ENCODE assay signal across 8 mouse cellular contexts in genomic region chr9:43105664-43106361, GRCm38 (mm10). TPM values are rescaled to one million over a fixed set of nuclear protein-coding genes. Genes with fewer than 3 reads are reported as not detected.
DNase-seq lines count a peak whose midpoint lies in the region; ATAC-seq lines count a peak whose summit lies in the region.

No protein-coding gene starts in this region.

- DNase-seq in adrenal gland, adult 18-20 months (ENCODE audit: low spot score in 2 of 2): peak; percentile 91 to 92
- DNase-seq in embryo, embryonic 11 days: peak; percentile 97
- peak; percentile 96 for DNase-seq in gastrocnemius, postnatal 25 days
- peak; percentile 89 to 97 for DNase-seq in left cerebral cortex, postnatal 10 days (ENCODE audit: extremely low spot score in 1 of 2, low spot score in 2 of 2)
- DNase-seq in right cerebral cortex, postnatal 36 days (ENCODE audit: low spot score in 2 of 2): peak; percentile 83 to 84
- peak; percentile 92 to 93 for DNase-seq in urinary bladder, postnatal 4 days (ENCODE audit: low spot score in 2 of 2)

- ATAC-seq in inflammation-experienced regulatory T-cells, adult 6 months: peak; percentile 85
- ATAC-seq in megakaryocyte progenitor cell, adult 5-6 weeks (replicated peaks; ENCODE audit: poor library complexity): peak; percentile 32

- intact Hi-C loops in left cerebral cortex, postnatal 10 days (cut with DNase I): loop anchor here (2.0 kb wide), 1 partner anchor 105 kb away; no protein-coding TSS in a partner anchor

RNA-seq across cellular contexts. Expression of gene Arhgef12, which starts 1.2 kb away (rescaled TPM):
- total RNA-seq in adrenal gland, adult 18-20 months (2021): 100 to 1,000 TPM; 114 to 125 TPM
- 10 to 100 TPM; 49.0 to 51.4 TPM for total RNA-seq in gastrocnemius, postnatal 25 days (2021)
- 10 to 100 TPM in 2 of 3 experiments, 1 to 10 TPM in 1; 4.5 to 20.4 (median 17.1) TPM for polyA plus RNA-seq in inflammation-experienced regulatory T-cells, adult 6 months (2017; shearing (Covaris generic))
- total RNA-seq in left cerebral cortex, postnatal 10 days (2021): 100 to 1,000 TPM; 150 to 165 TPM
- 2.4 and 3.1 TPM in 2 replicates for total RNA-seq in megakaryocyte progenitor cell, adult 5-6 weeks (2015)
- total RNA-seq in megakaryocyte progenitor cell, adult 5-6 weeks (2017): 1.7 and 2.3 TPM in 2 replicates

RNA-seq across cellular contexts. Expression of gene Tmem136, which starts 10.6 kb away (rescaled TPM):
- total RNA-seq in adrenal gland, adult 18-20 months (2021): 1 to 10 TPM; 4.7 to 4.9 TPM
- 1 to 10 TPM; 1.0 to 1.4 TPM for total RNA-seq in gastrocnemius, postnatal 25 days (2021)
- 1 to 10 TPM in 2 of 3 experiments, under 1 TPM in 1; 0.67 to 4.8 (median 3.7) TPM for polyA plus RNA-seq in inflammation-experienced regulatory T-cells, adult 6 months (2017; shearing (Covaris generic))
- 10 to 100 TPM; 16.0 to 17.7 TPM for total RNA-seq in left cerebral cortex, postnatal 10 days (2021)
- not detected in 2 replicates for total RNA-seq in megakaryocyte progenitor cell, adult 5-6 weeks (2015)
- not detected in 2 replicates for total RNA-seq in megakaryocyte progenitor cell, adult 5-6 weeks (2017)

Comparison
In these comparisons a context has a peak if more than half of its experiments do, and no peak if none do; other contexts are left out.
1. Peak in every context shown above with its lines: DNase-seq and ATAC-seq.
2. RNA of gene Arhgef12, which starts 1.2 kb away (total RNA-seq): 150 to 165 TPM in left cerebral cortex, postnatal 10 days, 114 to 125 TPM in adrenal gland, adult 18-20 months and 49.0 to 51.4 TPM in gastrocnemius, postnatal 25 days; 1.7 to 3.1 TPM in megakaryocyte progenitor cell, adult 5-6 weeks; every median in the first group is over 10 times any median in the second.